Mouse (Mus musculus): ENCODE results near the gene Sept1. TPM values are rescaled to one million over a fixed set of nuclear protein-coding genes. Genes with fewer than 3 reads are reported as not detected.
A peak's percentile ranks its signal among the peaks of the same experiment; 100 is the strongest.

Gene Sept1
- polyA plus RNA-seq, 1 experiment from 2014 or later = 22.2 TPM

GRCm38 (mm10) chr7:127214981-127215871 lies 17.7 kb downstream of the Sept1 start:
- Histone ChIP-seq H3K4me2 (ENCODE audit: low read length) (peak overlapping the region; percentile 71), H3K9ac (ENCODE audit: low read length) (peak overlapping the region; percentile 74), H3K27ac (replicated peaks in 1 of 2; ENCODE audit: control insufficient read depth in 1 of 2, insufficient read depth in 1 of 2, low read depth in 2 of 2, low read length in 2 of 2) (peak overlapping the region in 1 of 2 experiments; percentile 39; a peak in 1 of 4 replicates), H3K4me1 (ENCODE audit: control insufficient read depth in 2 of 2, insufficient read depth in 2 of 2, low read length in 2 of 2) (peaks cover 26 to 34% of the 10 kb centered on the region in 2 experiments), H3K4me3 (ENCODE audit: control insufficient read depth in 1 of 2, insufficient read depth in 1 of 2, low read depth in 1 of 2, low read length in 2 of 2) (peak overlapping the region; percentile 41 to 51), H3K36me3 (ENCODE audit: control insufficient read depth, insufficient read depth, low read length) (no peaks in the 10 kb centered on the region), H3K27me3 (ENCODE audit: control insufficient read depth, insufficient read depth, low read length) (no peaks in the 10 kb centered on the region), H3K9me3 (ENCODE audit: control insufficient read depth, low read length) (no peaks in the 10 kb centered on the region)
- WGBS = 19% methylated on average over 33 of the region's 33 CpGs
- no peak for ATAC-seq (ENCODE audit: insufficient number of reproducible peaks, insufficient read depth, low FRiP score, low read depth)

GRCm38 (mm10) chr7:127214521-127214920 lies 18.4 kb downstream of the Sept1 start:
- ATAC-seq (ENCODE audit: insufficient number of reproducible peaks, insufficient read depth, low FRiP score, low read depth) = no peak
- Histone ChIP-seq H3K4me1 (ENCODE audit: control insufficient read depth in 2 of 2, insufficient read depth in 2 of 2, low read length in 2 of 2) (peaks cover 26 to 36% of the 10 kb centered on the region in 2 experiments), H3K4me3 (ENCODE audit: control insufficient read depth in 1 of 2, insufficient read depth in 1 of 2, low read depth in 1 of 2, low read length in 2 of 2) (peak overlapping the region; percentile 41 to 51), H3K27me3 (ENCODE audit: control insufficient read depth, insufficient read depth, low read length) (no peaks in the 10 kb centered on the region), H3K36me3 (ENCODE audit: control insufficient read depth, insufficient read depth, low read length) (no peaks in the 10 kb centered on the region), H3K9ac (ENCODE audit: low read length) (peak overlapping the region; percentile 74), H3K9me3 (ENCODE audit: control insufficient read depth, low read length) (no peaks in the 10 kb centered on the region), H3K27ac (replicated peaks in 1 of 2; ENCODE audit: control insufficient read depth in 1 of 2, insufficient read depth in 1 of 2, low read depth in 2 of 2, low read length in 2 of 2) (peak overlapping the region in 1 of 2 experiments; percentile 39; a peak in 1 of 4 replicates), H3K4me2 (ENCODE audit: low read length) (peak overlapping the region; percentile 71)
- 30% methylated on average over 21 of the region's 21 CpGs for WGBS

GRCm38 (mm10) chr7:127213930-127214329 lies 19.0 kb downstream of the Sept1 start:
- Histone ChIP-seq H3K36me3 (ENCODE audit: control insufficient read depth, insufficient read depth, low read length) (no peaks in the 10 kb centered on the region), H3K4me1 (ENCODE audit: control insufficient read depth in 2 of 2, insufficient read depth in 2 of 2, low read length in 2 of 2) (peaks cover 26 to 38% of the 10 kb centered on the region in 2 experiments), H3K9ac (ENCODE audit: low read length) (peak overlapping the region; percentile 74; the same call in 1 of the 2 replicates), H3K4me2 (ENCODE audit: low read length) (peak overlapping the region; percentile 71), H3K4me3 (ENCODE audit: control insufficient read depth in 1 of 2, insufficient read depth in 1 of 2, low read depth in 1 of 2, low read length in 2 of 2) (no peak overlapping the region), H3K9me3 (ENCODE audit: control insufficient read depth, low read length) (no peaks in the 10 kb centered on the region), H3K27me3 (ENCODE audit: control insufficient read depth, insufficient read depth, low read length) (no peaks in the 10 kb centered on the region), H3K27ac (replicated peaks in 1 of 2; ENCODE audit: control insufficient read depth in 1 of 2, insufficient read depth in 1 of 2, low read depth in 2 of 2, low read length in 2 of 2) (no peak overlapping the region)
- WGBS = 51% methylated on average over 12 of the region's 12 CpGs
- ATAC-seq (ENCODE audit: insufficient number of reproducible peaks, insufficient read depth, low FRiP score, low read depth) = no peak

GRCm38 (mm10) chr7:127213485-127213884 lies 19.4 kb downstream of the Sept1 start:
- WGBS = 51% methylated on average over 7 of the region's 7 CpGs
- Histone ChIP-seq H3K4me3 (ENCODE audit: control insufficient read depth in 1 of 2, insufficient read depth in 1 of 2, low read depth in 1 of 2, low read length in 2 of 2) (no peak overlapping the region), H3K9ac (ENCODE audit: low read length) (no peak overlapping the region), H3K27ac (replicated peaks in 1 of 2; ENCODE audit: control insufficient read depth in 1 of 2, insufficient read depth in 1 of 2, low read depth in 2 of 2, low read length in 2 of 2) (no peak overlapping the region), H3K9me3 (ENCODE audit: control insufficient read depth, low read length) (no peaks in the 10 kb centered on the region), H3K27me3 (ENCODE audit: control insufficient read depth, insufficient read depth, low read length) (no peaks in the 10 kb centered on the region), H3K4me2 (ENCODE audit: low read length) (no peak overlapping the region), H3K36me3 (ENCODE audit: control insufficient read depth, insufficient read depth, low read length) (no peaks in the 10 kb centered on the region), H3K4me1 (ENCODE audit: control insufficient read depth in 2 of 2, insufficient read depth in 2 of 2, low read length in 2 of 2) (peaks cover 26 to 38% of the 10 kb centered on the region in 2 experiments)
- ATAC-seq (ENCODE audit: insufficient number of reproducible peaks, insufficient read depth, low FRiP score, low read depth) = no peak

DNA sequence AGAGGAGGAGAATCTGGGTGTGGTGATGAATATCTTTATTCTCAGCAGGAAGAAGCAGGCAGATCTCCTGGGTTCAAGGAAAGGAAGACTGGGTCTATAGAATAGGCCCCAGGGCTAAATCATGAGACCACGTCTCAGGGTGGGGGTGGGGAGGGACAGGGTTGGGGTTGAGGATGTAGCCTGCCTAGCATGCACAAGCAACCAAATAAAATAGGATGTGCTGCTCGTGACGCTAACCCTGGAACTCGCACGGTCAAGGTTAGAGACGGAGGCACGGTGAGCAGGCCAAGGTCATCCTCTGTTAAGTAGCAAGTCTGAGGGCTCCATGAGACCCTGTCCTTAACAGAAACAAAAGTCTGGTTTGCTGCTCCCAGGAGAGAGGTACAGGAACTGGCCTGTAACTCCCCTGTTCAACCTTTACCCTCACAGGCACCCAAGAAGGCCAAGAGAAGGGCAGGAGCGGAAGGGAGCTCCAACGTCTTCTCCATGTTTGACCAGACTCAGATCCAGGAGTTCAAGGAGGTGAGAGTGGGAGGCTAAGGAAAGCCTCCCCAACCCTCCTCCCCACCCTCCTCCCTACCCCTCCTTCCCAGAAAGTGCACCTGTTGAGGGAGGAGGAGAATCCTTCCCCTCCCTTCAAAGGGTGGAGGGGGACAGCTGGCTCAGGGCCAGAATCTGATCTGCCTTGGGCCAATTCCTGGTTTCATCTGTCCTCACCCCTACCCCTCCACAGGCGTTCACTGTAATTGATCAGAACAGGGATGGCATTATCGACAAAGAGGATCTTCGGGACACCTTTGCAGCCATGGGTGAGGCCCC lies 20.3 kb downstream of the Sept1 start:
- Histone ChIP-seq H3K9me3 (ENCODE audit: control insufficient read depth, low read length) (no peaks in the 10 kb centered on the region), H3K4me3 (ENCODE audit: control insufficient read depth in 1 of 2, insufficient read depth in 1 of 2, low read depth in 1 of 2, low read length in 2 of 2) (no peak overlapping the region), H3K27ac (replicated peaks in 1 of 2; ENCODE audit: control insufficient read depth in 1 of 2, insufficient read depth in 1 of 2, low read depth in 2 of 2, low read length in 2 of 2) (no peak overlapping the region), H3K27me3 (ENCODE audit: control insufficient read depth, insufficient read depth, low read length) (no peaks in the 10 kb centered on the region), H3K4me1 (ENCODE audit: control insufficient read depth in 2 of 2, insufficient read depth in 2 of 2, low read length in 2 of 2) (peaks cover 18 to 34% of the 10 kb centered on the region in 2 experiments), H3K36me3 (ENCODE audit: control insufficient read depth, insufficient read depth, low read length) (no peaks in the 10 kb centered on the region), H3K4me2 (ENCODE audit: low read length) (no peak overlapping the region), H3K9ac (ENCODE audit: low read length) (no peak overlapping the region)
- 85% methylated on average over 12 of the region's 12 CpGs for WGBS
- ATAC-seq (ENCODE audit: insufficient number of reproducible peaks, insufficient read depth, low FRiP score, low read depth) = no peak

DNA sequence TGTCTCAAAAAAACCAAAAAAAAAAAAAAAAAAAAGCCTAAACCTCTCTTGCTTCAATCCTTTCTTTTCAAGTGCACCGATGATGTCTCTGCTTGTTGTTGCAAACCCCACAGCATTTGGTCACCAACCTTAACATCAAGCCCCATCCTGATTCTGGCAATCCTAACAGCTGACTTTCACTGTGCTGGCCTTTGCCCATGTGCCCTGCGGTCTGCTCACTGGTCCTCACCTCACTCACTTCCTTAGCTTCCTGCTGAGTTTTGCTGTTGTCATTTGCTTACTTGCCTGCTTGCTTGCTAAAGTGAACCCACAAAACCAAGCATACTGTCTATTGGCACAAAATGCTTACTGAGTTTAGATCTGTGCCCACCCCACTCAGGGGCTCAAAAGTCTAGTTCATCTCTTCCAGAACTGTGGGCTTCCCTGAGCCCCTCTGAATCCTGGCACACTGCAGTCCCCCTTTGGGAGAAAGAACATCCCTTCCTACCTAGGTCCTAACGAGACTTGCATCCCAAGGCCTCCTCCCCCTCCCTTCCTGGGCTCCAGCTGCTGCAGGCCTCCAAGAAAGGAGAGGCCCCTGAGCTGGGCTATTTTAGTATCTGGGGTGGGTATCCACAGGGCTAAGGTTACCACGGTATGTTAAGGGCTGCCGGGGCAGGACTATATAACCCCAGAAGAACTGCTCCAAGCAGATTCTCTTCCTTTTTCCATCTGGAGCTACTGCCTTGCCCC lies 21.8 kb downstream of the Sept1 start:
- 46% methylated on average over 5 of the region's 5 CpGs for WGBS
- H3K9ac ChIP-seq (ENCODE audit: low read length) = no peak overlapping the region; the same call in 1 of the 2 replicates
- no peaks in the 10 kb centered on the region for H3K27me3 ChIP-seq (ENCODE audit: control insufficient read depth, insufficient read depth, low read length)
- peaks cover 17 to 35% of the 10 kb centered on the region in 2 experiments for H3K4me1 ChIP-seq (ENCODE audit: control insufficient read depth in 2 of 2, insufficient read depth in 2 of 2, low read length in 2 of 2)
- H3K9me3 ChIP-seq (ENCODE audit: control insufficient read depth, low read length) = no peaks in the 10 kb centered on the region
- no peak overlapping the region for H3K4me2 ChIP-seq (ENCODE audit: low read length)
- H3K36me3 ChIP-seq (ENCODE audit: control insufficient read depth, insufficient read depth, low read length) = no peaks in the 10 kb centered on the region
- H3K4me3 ChIP-seq (ENCODE audit: control insufficient read depth in 1 of 2, insufficient read depth in 1 of 2, low read depth in 1 of 2, low read length in 2 of 2) = no peak overlapping the region
- no peak overlapping the region for H3K27ac ChIP-seq (replicated peaks in 1 of 2; ENCODE audit: control insufficient read depth in 1 of 2, insufficient read depth in 1 of 2, low read depth in 2 of 2, low read length in 2 of 2)
- no peak for ATAC-seq (ENCODE audit: insufficient number of reproducible peaks, insufficient read depth, low FRiP score, low read depth)

GRCm38 (mm10) chr7:127210266-127210665 lies 22.7 kb downstream of the Sept1 start:
- Histone ChIP-seq H3K27ac (replicated peaks in 1 of 2; ENCODE audit: control insufficient read depth in 1 of 2, insufficient read depth in 1 of 2, low read depth in 2 of 2, low read length in 2 of 2) (no peak overlapping the region), H3K27me3 (ENCODE audit: control insufficient read depth, insufficient read depth, low read length) (no peaks in the 10 kb centered on the region), H3K9ac (ENCODE audit: low read length) (no peak overlapping the region), H3K36me3 (ENCODE audit: control insufficient read depth, insufficient read depth, low read length) (peaks cover 2% of the 10 kb centered on the region; the same call in 1 of the 2 replicates), H3K4me3 (ENCODE audit: control insufficient read depth in 1 of 2, insufficient read depth in 1 of 2, low read depth in 1 of 2, low read length in 2 of 2) (no peak overlapping the region), H3K4me2 (ENCODE audit: low read length) (no peak overlapping the region), H3K4me1 (ENCODE audit: control insufficient read depth in 2 of 2, insufficient read depth in 2 of 2, low read length in 2 of 2) (peaks cover 15 to 38% of the 10 kb centered on the region in 2 experiments), H3K9me3 (ENCODE audit: control insufficient read depth, low read length) (no peaks in the 10 kb centered on the region)
- 82% methylated on average over 4 of the region's 4 CpGs for WGBS
- no peak for ATAC-seq (ENCODE audit: insufficient number of reproducible peaks, insufficient read depth, low FRiP score, low read depth)

Measured in heart, embryonic 14.5 days (tissue).